Mouse (Mus musculus) limb, embryonic 15.5 days (tissue): ENCODE measurements around the gene Gcc2. TPM values are rescaled to one million over a fixed set of nuclear protein-coding genes. Genes with fewer than 3 reads are reported as not detected.

Experiments
- polyA plus RNA-seq: library from polyadenylated mRNA; unstranded; fragments of >200 nt; fragmentation: Nextera tagmentation; extraction: Ambion mirVana; gene quantifications from 2 replicates; pipeline ENCODE4 v1.2.1, GENCODE M21; 2015

The Gcc2 gene
- polyA plus RNA-seq, 1 experiment from 2014 or later = 60.9 TPM

Other genes starting within 250 kb of the Gcc2 start
- gene AW822073, start 30.6 kb upstream of the Gcc2 start, polyA plus RNA-seq = not detected in 2 replicates
- not detected in 2 replicates for gene Duxf3, start 22.8 kb upstream of the Gcc2 start, polyA plus RNA-seq
- not detected in 2 replicates for gene Gm4981, start 18.8 kb upstream of the Gcc2 start, polyA plus RNA-seq
- 120 and 141 TPM in 2 replicates for gene Lims1, start 68.0 kb downstream of the Gcc2 start, polyA plus RNA-seq
- 18.6 and 22.5 TPM in 2 replicates for gene Ranbp2, start 191.4 kb downstream of the Gcc2 start, polyA plus RNA-seq
- gene Ccdc138, start 242.5 kb downstream of the Gcc2 start, polyA plus RNA-seq = 8.2 TPM in 2 replicates